Mouse (Mus musculus): ENCODE measurements around the gene Cd82. TPM values are rescaled to one million over a fixed set of nuclear protein-coding genes. Genes with fewer than 3 reads are reported as not detected.

Gene Cd82
- polyA plus RNA-seq (2012; rRNA removed): 370 and 430 TPM in 2 replicates

GRCm38 (mm10) chr2:93462760-93463159, at the start of gene Cd82:
Cd82 (minus strand) TSS chr2:93463140.
- no peak for DNase-seq (ENCODE audit: low read depth, low spot score)
- WGBS: 5% methylated on average over 20 of the region's 20 CpGs

- WGBS: 67% methylated on average over 7 of the region's 7 CpGs
- no peak for DNase-seq (ENCODE audit: low read depth, low spot score)
Measured at GRCm38 (mm10) chr2:93512130-93512529, 49.2 kb upstream of the Cd82 start.

GRCm38 (mm10) chr2:93510839-93511238, 47.9 kb upstream of the Cd82 start:
- DNase-seq (ENCODE audit: low read depth, low spot score): no peak

GRCm38 (mm10) chr2:93509777-93510750, 47.1 kb upstream of the Cd82 start:
- 47% methylated on average over 12 of the region's 12 CpGs for WGBS
- no peak for DNase-seq (ENCODE audit: low read depth, low spot score)

More at GRCm38 (mm10) chr2:93510839-93511238, 47.9 kb upstream of the Cd82 start:
- WGBS: 91% methylated on average over 1 of the region's 1 CpGs

GRCm38 (mm10) chr2:93505091-93505490, 42.2 kb upstream of the Cd82 start:
- 75% methylated on average over 6 of the region's 6 CpGs for WGBS
- no peak for DNase-seq (ENCODE audit: low read depth, low spot score)

GRCm38 (mm10) chr2:93503353-93503752, 40.4 kb upstream of the Cd82 start:
- WGBS: 43% methylated on average over 4 of the region's 4 CpGs
- no peak for DNase-seq (ENCODE audit: low read depth, low spot score)

- 76% methylated on average over 10 of the region's 10 CpGs for WGBS
- no peak for DNase-seq (ENCODE audit: low read depth, low spot score)
Measured at GRCm38 (mm10) chr2:93501303-93501702, 38.4 kb upstream of the Cd82 start.

GRCm38 (mm10) chr2:93497221-93497620, 34.3 kb upstream of the Cd82 start:
- WGBS: 79% methylated on average over 5 of the region's 5 CpGs
- no peak for DNase-seq (ENCODE audit: low read depth, low spot score)

- no peak for DNase-seq (ENCODE audit: low read depth, low spot score)
- WGBS: 84% methylated on average over 3 of the region's 3 CpGs
Measured at GRCm38 (mm10) chr2:93495170-93495569, 32.2 kb upstream of the Cd82 start.

GRCm38 (mm10) chr2:93493541-93493940, 30.6 kb upstream of the Cd82 start:
- DNase-seq (ENCODE audit: low read depth, low spot score): no peak
- WGBS: 61% methylated on average over 3 of the region's 3 CpGs

- no peak for DNase-seq (ENCODE audit: low read depth, low spot score)
- WGBS: 87% methylated on average over 2 of the region's 2 CpGs
Measured at GRCm38 (mm10) chr2:93490516-93490915, 27.6 kb upstream of the Cd82 start.

- DNase-seq (ENCODE audit: low read depth, low spot score): no peak
- WGBS: 41% methylated on average over 19 of the region's 19 CpGs
Measured at GRCm38 (mm10) chr2:93488911-93489587, 26.1 kb upstream of the Cd82 start.

- DNase-seq (ENCODE audit: low read depth, low spot score): no peak
- WGBS: 47% methylated on average over 9 of the region's 9 CpGs
Measured at GRCm38 (mm10) chr2:93485459-93485858, 22.5 kb upstream of the Cd82 start.

- no peak for DNase-seq (ENCODE audit: low read depth, low spot score)
- WGBS: 49% methylated on average over 6 of the region's 6 CpGs
Measured at GRCm38 (mm10) chr2:93482036-93482644, 19.2 kb upstream of the Cd82 start.

- 55% methylated on average over 5 of the region's 5 CpGs for WGBS
Measured at GRCm38 (mm10) chr2:93478744-93479143, 15.8 kb upstream of the Cd82 start.

GRCm38 (mm10) chr2:93477519-93477918, 14.6 kb upstream of the Cd82 start:
- DNase-seq (ENCODE audit: low read depth, low spot score): no peak
- WGBS: 50% methylated on average over 7 of the region's 7 CpGs

More at GRCm38 (mm10) chr2:93478744-93479143, 15.8 kb upstream of the Cd82 start:
- no peak for DNase-seq (ENCODE audit: low read depth, low spot score)

GRCm38 (mm10) chr2:93476487-93476886, 13.5 kb upstream of the Cd82 start:
- 69% methylated on average over 7 of the region's 7 CpGs for WGBS
- no peak for DNase-seq (ENCODE audit: low read depth, low spot score)

GRCm38 (mm10) chr2:93475040-93475439, 12.1 kb upstream of the Cd82 start:
- 0% methylated on average over 11 of the region's 11 CpGs for WGBS
- DNase-seq (ENCODE audit: low read depth, low spot score): no peak

GRCm38 (mm10) chr2:93473915-93474314, 11.0 kb upstream of the Cd82 start:
- WGBS: 67% methylated on average over 9 of the region's 9 CpGs
- DNase-seq (ENCODE audit: low read depth, low spot score): no peak

Data from large intestine, adult 2 months (tissue).